Mouse (Mus musculus) common myeloid progenitor, adult 5-6 weeks (primary cell): ENCODE results near the gene Vav3. TPM values are rescaled to one million over a fixed set of nuclear protein-coding genes. Genes with fewer than 3 reads are reported as not detected.

Experiments used
- ATAC-seq: replicated peaks from 2 replicates; pipeline ENCODE4 v1.8.0; 2016; ENCODE audit warnings: low read depth, mild to moderate bottlenecking, moderate TSS enrichment, inconsistent platforms; ENCODE audit not compliant: poor library complexity, severe bottlenecking
- total RNA-seq: library from RNA; stranded (forward); fragments of 200-1000, 187-1606 nt; gene quantifications from 2 replicates; pipeline ENCODE4 v1.2.3, GENCODE M21; 2017

The Vav3 gene
- total RNA-seq, 1 experiment from 2014 or later: 68.2 TPM

DNA sequence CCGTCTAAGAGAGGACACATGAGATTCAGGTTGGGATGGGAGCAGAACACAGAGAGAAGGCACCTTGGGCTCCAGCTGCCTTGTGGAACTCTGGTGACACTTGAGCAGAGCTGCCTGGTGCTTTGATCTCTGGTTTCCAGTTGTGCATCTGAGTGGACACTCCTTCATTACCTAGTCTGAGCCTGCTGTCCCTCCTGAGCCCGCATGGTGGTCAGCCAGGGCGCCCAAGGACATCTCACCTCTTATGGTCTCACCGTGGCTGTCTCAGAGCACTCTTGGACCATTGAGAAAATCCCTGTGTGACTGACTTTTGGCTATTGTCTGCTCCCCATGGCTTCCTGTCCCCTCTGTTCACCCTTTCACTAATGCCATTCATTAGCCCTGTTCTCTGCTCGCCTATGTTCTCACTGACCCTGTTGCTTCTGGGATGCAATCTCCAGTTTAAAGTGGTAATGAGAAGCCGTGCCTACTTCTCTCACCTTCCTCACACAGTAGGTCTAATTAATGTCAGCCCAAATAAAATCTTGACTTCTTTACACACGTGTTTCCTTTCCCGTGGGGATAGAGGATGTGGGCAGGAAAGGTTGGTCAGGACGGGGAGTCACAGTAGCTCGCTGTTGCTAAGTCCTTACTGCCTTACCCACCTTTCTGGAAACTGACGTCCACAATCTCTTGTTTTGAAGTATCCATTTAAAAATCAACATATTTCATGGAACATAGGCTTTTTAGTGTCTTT is 150.3 kb downstream of the Vav3 start:
- peak; percentile 53; the same call in 1 of the 2 replicates for ATAC-seq

DNA sequence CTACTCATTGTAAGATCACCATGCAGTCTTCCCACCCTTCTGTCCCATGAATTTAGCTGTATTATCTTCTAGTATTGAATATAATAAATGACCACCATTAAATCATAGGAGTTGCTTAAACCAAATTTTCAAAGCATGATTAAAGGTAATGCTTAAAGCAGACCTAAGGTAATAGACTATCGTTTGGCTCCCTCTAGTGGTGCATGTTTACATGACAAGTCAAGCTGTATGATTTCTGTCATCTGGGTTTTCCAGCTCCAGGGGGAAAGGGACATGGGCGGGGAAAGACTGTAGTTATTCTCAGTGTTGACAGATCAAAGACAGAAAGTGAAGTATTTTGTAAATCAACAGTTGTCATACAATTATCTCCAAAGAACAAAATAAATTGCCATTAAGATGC is 151.1 kb downstream of the Vav3 start:
- ATAC-seq: peak; percentile 86

DNA sequence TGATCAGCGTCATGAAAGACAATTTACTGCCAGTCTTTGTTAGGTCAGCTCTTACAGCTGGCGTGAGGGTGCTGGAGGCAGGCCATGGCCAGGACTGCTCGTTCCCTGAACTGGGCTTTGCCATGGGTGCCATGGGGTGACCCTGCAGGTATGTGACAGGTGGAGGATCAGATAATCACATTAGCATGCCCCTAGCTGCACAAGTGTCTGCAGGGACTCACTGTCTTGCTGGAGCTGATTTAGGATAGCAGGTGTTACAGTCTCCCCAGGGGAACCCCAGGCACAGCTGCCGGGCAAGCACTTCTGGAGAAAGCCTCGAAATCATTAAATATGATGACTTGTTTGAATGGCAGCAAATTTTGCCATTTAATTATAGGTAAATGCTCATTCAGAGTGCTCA is 156.0 kb downstream of the Vav3 start:
- ATAC-seq: no peak

DNA sequence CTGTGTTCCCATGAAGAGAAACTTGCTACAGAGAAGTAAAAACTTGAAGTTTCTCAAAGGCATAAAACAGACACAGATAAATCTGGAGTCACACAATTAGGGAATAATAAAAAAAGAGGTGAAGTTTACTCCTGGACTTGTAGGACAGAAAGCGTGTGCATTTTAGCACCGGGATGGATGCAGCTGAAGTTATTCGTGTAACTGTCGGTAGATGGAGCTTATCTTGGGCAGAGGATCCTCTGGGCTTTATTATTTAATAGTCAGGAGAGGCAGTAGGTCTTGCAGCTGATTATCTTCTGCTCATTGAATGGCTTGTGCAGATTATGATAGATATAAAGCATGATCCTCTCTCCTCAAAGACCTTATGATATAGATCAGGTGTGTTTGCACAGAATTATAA is 156.6 kb downstream of the Vav3 start:
- no peak for ATAC-seq

DNA sequence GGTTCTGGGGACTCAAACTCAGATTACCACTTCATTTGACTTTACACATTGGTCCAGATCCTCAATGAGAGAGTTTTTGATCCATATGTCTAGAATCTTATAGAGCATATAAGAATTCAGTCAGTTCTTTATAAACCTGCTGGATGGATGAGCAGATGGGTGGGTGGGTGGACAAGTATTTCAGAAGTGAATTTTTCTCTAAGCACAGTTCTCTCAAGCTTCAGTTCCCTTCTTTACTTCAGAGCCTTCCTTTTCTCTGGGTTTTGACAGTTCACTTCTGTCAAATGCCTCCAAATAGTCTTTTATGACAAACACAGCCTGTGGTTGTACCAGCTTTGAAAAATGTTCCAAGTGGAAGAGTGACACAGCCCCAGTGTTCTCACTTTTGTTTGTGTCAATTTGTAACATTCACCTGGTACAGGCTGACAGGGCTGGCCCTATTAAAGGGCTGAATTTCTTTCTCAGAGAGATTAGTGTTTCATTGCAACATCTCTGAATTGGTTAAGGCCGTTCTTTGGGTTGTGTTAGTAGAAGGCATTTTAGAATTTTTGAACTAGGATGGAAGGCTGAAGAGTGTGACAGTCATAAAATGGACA is 159.5 kb downstream of the Vav3 start:
- no peak for ATAC-seq

DNA sequence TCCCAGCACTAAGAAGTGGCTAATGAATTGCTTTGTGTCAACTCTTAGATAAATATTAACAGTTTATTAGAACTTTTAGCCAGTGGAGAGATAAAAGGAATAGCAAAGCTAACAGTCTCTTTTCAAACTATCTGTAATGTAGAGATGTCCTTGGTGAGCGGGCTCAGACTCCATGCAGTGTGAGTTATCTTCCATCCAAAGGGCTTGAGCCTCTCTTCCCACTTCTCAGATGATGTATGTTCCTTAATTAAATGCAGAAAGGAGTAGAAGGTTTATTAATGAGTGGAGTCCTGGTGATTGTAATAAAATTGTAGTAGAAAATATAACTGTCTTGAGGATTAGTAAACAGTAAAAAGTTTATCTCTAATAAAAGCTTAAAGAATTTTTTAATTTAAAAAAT is 169.3 kb downstream of the Vav3 start:
- no peak for ATAC-seq

DNA sequence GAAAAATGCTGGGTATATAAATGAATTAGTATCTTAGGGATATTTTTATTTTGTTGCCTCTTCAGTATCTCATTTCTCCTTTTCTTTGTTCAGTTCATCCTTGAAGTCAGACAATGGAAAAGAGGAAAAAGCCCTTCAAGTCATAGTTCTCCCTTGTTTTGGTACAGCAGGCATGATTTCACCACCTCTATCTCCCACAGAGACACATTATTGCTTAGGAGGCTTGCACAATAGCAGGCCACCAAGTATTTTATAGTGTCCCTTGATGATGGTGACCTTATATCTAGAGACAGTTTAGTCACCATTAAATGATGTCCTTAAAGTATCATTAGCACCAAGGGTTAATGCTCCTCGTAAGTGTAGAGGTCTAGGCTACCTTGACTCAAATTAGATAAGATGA is 171.4 kb downstream of the Vav3 start:
- ATAC-seq: no peak

DNA sequence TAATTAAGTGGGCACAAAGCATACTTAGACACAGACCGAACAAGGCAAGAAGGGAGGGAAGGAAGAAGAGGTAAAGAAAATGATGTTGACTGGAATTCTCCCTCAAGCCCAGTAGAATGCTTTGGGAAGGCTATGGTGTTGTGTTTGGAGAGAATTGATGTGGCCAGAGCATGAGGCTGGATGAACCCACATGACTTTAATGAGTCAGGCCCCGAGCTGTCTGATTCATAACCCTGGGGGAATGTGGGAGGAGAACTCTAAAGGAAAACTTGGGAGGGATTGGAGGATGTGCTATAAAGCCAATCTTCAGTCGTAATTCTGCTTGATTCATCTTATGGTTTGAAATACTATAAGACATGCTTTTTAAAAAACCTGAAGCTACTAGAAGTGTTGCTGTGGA is 175.0 kb downstream of the Vav3 start:
- no peak for ATAC-seq

DNA sequence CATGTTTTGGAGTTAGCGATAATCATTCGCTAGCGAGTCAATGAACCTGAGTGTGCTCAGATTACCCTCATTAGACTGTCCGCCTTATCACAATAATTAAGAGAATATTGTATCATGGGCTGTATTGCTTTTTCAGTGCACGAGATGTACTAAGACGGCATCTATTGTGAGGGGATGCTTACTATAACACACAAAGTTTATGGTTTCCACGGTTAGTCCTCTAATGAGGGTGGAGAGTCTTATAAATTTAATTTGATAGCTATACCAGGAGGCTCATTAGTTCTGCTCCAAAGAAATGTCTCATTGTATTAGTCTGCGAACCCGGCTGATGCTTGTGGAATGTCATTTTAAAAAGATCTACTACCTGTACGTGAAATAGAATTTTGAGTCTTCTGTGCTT is 175.9 kb downstream of the Vav3 start:
- no peak for ATAC-seq

DNA sequence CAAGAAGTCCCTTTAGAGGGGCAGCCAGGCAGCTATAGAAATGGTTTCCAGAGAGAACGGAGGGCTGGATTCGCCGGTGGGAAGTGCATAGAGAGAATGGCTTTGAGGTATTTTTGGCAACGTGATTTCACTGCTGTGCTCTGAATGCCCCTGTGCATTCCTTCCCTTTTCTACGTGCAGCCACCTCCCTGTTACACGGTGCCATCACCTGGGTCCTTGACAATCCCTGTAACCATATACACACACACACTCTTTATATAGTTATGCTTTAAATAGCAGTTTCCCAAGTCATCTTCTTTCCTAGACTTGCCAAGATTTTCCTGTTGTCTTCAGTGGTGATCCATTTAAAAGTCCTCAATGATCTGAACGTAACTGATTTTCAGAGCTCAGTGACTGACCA is 181.7 kb downstream of the Vav3 start:
- no peak for ATAC-seq

DNA sequence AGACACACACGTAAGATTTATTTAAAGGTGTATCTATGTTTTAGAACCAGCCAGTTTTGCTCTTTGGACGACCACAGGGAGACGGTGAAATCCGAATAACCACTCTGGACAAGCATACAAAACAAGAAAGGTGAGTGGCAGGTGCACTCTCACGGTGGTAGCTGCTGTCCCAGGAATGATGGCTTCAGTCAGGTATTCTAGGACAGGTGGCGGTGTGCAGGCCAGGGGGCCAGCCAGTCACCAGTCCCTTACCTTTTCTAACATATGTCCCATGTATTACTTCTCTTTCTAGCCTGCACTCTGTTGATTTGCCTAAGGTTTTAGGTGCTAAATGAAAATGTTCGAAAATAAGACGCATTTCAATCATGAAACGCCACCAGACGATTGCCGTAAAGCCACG is 185.4 kb downstream of the Vav3 start:
- ATAC-seq: no peak

DNA sequence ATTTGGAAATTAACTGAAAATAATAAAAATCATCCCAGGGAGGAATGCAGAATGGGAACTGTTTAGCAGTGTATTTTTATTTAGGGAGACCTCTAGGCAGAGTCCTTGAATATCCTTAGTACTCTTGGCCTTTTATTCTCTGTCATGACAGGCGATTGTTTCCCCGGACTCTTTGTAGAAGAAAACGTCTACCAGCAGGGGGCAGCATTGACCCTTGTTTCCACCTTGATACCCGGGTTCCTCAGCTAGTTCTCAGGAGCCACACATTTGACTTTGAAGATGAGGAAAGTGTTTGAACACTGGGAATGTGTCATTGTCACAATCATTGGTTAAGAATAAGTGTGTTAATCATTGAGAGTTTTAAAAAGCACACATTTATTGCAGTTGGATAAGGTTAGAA is 185.8 kb downstream of the Vav3 start:
- peak; percentile 94 for ATAC-seq

DNA sequence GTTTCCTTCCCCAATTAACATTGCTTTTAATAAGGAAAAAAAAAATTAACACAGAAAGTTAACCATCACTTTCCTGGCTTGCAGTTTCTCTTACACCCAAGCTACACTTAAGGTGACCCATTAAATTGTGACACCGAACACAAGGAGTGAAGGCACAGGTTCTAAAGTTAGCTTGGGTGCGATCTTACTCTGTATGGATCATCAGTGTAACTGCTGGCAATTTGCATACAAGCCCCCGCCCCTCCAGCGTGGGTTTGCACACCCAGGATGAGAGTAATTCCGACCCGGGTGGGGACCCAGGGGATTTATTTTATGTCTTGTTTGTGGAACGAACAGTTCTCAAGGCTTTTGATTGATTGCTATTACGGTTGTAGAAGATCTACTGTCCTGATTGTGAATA is 186.2 kb downstream of the Vav3 start:
- no peak for ATAC-seq

DNA sequence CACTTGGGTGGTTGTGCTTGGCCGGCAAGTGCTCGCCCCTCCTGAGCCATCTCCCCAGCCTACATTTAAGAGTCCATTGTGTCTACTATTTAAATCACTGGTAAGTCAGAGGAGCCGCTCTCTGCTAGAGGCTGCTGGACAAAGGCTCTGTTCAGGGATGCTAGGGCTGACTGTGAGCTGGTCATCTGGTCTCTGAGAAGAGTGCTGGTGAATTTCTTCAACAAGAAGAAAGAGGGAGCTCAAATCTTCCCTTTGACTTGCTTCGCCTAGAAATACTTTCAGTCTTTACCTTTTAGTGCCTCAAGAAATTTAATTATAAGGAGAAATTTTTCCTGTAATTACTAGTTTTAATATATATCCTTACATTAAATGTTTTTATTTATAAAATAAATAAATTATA is 188.2 kb downstream of the Vav3 start:
- no peak for ATAC-seq

DNA sequence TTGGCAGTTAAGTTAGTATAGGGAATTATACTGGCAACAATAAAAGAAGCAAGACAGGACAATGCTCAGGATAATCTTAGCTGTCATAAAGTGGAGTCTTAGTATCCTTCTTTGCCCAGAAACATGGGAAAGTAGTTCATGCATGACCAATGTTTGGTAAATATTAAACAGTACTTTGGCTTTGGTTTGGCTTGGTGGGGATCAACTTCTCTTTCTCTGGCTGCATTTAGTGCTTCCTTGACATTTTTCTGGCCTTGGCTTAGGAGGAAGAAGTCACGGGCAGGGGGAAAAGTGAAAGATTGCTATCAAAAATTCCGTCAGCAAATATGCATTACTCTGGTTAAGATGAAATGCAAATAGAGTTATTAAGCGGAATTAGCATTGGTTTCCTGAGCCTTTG is 197.2 kb downstream of the Vav3 start:
- ATAC-seq: no peak

DNA sequence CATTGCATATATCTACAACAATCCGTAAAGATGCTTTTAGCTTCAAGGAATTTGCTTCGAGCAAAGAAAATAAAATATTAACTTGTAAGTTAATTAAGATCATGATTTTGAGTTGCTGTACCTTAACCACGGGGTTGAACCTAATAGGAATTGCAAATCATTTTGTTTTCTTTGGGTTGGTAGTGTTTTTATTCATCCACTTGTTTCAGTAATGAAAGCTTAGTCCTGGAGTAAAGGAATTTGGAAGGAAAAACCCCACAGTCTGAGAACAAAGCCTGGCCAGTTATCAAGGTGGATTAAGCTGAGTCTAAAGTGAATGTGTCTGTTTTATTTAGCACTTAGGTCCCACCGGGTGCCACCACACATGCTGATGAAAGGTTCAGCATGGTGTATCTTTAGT is 199.6 kb downstream of the Vav3 start:
- ATAC-seq: no peak

DNA sequence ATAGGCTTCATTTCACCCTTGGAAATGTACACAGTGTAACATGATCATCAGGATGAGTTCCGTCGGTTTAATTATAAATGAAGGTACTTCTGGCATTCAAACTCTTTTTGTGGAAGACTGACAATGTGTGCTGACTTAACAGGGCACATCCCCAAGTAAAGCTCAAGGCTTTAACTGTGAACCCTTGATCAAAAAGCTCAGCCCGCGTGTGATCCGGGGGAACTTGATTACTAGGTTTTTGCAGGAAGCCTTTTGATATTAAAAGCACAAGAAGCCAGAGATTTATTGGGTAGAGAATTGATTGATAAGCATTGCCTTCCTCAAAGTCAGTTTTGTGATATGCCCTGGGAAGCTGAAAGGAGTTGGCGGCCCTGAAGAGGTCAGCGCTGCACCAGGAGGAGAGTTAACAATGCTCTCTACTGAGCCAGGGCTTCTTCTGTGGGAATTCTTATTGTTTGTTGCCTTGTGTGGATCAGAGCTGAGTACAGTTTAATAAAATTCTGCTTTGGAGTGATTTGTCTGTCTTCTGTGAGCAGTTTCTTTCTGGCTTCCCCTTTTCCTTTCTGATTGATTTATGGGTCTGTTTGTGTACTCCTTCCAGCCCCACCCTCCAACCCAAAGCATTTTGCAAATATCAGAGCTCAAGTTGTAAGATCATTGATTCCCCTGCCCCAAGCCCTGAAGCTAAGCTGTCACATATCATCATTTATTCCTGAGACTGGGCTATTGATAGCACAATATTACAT is 204.2 kb downstream of the Vav3 start:
- ATAC-seq: peak; percentile 60

DNA sequence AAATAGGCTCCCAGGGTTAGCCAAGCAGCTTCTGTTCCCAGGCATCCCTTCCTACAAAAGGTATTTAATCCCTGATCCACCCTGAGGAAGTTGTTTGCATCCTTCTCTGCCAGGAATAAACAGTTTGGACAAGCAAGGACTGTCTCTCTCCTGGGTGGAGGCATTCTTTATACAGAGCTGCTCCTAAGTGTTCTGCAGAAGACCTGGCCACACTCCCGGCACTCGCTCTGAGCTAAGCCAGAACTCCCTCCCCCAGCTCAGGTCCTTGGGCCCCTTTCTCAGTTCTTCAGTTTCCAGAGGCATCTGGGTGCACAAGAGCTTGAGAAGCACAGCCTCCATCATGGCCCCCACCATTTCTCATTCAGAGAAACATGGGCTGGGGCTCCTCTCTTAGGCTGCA is 216.9 kb downstream of the Vav3 start:
- ATAC-seq: no peak

DNA sequence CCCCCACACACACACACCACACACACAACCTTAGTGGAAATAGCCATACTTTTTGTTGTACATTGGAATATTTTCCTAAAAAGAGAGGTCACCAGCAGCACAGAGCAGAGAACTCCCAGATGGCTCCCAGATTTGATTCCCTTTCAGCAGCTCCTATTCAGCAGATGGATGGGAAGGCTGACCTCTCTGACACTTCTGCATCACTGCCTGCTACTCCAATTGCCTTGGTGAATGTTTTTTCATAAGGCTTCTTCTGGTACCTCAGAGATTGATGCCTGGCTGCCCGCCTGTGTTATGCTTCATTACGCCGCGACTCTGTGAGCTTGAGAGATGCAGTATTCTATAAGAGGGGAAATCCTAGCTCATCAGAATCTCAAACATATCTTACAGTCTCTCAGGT is 220.8 kb downstream of the Vav3 start:
- no peak for ATAC-seq

DNA sequence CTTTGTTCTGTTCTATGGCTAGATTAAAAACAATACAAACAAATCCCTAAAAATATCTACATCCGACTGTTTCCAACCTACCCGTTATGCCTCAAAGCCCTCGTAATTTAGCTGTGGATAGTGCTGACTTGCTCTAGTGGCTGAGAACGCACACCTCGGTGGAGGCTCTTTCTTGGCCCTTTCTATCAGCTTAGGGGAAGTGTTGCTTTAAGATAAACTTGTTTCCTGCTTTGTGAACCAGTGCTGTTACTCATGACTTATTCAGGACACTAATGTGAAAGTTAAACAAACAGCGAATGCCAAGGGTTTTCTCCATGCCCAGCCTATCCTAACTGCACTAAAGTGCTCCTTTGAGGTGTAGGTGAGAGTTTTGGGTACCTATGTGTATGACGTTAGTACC is 221.3 kb downstream of the Vav3 start:
- peak; percentile 39; the same call in 1 of the 2 replicates for ATAC-seq

DNA sequence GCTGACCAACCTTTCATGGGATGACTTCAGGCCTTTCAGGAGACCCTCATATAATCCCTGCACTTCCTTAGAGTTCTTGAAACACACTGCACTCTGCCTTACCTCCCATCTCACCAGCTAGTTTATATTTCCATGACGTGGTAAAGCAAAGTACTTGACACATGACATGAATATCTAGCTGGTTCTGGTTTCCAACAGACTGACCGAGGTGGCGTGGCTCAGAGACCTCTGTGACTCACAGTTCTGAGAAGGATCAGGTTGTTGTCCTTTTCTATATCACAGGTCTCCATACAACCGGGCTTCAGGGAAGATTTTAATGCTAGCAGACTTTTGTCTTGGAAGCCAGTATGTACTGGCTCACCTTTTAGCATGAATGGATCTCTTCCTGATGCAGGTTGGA is 221.8 kb downstream of the Vav3 start:
- ATAC-seq: no peak
